Mouse (Mus musculus): ENCODE data around the gene Asap2. TPM values are rescaled to one million over a fixed set of nuclear protein-coding genes. Genes with fewer than 3 reads are reported as not detected.

Asap2 gene
- polyA plus RNA-seq (2012) = 5.3 and 7.9 TPM in 2 replicates

DNA sequence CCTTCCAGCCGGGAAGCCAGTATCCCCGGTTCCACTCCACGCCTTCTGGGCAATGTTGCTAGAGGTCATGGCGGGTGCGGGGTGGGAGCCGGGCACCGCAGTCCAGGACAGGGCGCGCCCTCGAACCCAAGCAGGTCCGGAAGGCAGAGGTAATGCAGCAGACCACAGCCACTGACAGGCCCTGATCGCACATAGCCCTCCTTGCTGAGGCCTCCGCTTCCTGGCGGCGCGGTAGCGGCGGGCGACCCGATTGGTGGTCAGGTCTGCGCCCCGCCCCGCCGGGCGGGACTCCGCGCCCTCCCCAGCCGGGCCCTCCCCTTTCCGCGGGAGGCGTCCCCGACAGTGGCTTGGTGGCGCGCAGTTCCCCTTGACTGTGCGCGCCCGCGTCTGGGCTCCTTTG lies at the start of gene Asap2:
Asap2 (plus strand) TSS at position 328 of the 400 bp plus-strand sequence.

DNA sequence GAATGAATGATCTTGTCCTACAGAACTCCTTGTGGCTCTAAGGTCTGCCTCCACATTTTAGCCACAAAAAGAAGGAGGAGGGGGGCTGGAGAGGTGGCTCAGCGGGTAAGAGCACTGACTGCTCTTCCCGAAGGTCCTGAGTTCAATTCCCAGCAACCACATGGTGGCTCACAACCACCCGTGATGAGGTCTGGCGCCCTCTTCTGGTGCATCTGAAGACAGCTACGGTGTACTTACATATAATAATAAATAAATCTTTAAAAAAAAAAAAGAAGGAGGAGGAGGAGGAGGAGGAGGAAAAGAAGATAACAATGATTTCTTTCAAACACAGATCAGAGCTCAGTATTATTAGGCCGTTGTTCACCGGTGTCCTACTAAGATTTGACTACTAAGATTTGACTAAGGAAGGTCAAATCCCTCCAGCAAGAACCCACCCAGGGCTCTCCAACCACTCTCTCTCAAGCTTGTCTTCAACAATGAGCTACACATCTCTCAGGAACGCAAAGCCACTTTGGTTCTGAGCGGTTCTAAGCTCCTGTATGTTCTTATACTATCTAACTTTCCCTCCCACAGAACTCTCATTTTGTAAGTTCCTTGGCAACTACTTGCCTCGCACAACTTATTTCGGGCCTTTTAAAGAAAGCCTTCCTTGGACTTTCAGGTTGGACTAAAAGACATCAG lies 294.6 kb downstream of the Asap2 start, which contains the start of gene Cpsf3:
Cpsf3 (plus strand) TSS at position 631 of the 681 bp plus-strand sequence.

DNA sequence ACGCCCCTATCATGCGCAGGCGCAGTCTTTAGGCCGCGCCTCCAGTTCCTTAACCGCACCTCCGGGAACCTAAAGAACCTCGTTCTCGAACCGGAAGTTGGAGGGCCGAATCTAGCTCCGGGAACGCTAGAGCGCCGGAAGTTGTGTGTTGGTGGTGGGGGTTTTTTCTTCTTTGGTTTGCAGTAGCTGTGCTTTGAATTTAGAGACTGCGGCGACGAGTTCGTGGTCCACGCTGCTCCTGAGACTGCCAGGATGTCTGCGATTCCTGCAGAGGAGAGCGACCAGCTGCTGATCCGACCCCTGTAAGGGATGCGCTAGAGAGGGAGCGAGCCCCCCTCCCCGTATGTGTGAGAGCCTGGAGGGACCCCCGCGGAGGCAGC lies 296.0 kb downstream of the Asap2 start, which contains the start of gene Itgb1bp1:
Itgb1bp1 (minus strand) TSS at position 42 of the 380 bp plus-strand sequence.

DNA sequence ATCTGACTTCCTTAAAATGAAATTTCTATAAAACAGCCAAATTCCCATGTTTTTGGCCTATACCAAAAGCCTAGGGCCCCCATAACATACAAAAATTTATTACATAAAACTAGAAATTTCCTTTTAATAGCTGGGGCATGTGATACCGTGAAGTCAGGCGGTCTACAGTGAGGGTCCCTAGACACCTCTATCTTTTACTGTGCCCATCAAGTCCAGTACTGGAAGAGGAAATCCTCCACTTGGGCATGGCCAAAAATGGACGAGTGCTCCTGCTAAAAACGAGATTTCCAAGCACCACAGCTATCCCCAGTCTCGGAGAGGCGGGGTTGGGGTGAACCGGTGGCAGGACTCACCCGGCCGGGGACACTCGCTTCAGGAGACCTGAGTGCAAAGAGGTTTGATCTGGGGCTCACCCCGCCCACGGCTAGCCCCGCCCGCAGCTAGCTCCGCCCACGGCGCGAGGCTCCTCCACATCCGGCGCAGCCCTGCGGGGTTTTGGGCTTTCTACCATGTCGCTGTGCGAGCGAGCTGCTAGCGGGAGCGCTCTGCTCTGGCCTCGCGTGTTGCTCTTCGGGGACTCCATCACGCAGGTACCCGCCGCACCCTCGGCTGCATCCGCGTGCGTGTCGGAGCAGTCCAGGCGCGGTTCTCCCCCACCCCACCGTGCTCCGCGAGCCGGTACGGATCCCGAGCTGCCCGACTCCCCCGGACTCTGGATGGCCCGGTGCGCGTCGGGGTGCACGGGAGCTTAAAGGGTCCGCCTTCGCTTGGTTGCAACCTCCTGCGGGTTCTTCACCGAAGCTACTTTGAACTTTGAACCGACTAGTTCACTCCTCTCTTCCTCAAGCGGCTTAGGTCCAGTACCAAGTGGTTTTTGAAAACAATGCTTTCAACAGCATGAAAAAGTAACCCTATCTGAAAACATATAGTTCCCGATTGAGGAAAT lies 325.9 kb downstream of the Asap2 start, which contains the start of gene Iah1:
Iah1 (plus strand) TSS at position 467 of the 946 bp plus-strand sequence.

